Mouse (Mus musculus) CD8-positive naive resting alpha-beta T cell, adult 57 days (primary cell): ENCODE measurements around the gene Ostf1. TPM values are rescaled to one million over a fixed set of nuclear protein-coding genes. Genes with fewer than 3 reads are reported as not detected.

Source experiments
- total RNA-seq: library from RNA; stranded (reverse); gene quantifications from one replicate; pipeline ENCODE4 v1.2.4, GENCODE M21; 2023

The Ostf1 gene
- 134 TPM for total RNA-seq

DNA sequence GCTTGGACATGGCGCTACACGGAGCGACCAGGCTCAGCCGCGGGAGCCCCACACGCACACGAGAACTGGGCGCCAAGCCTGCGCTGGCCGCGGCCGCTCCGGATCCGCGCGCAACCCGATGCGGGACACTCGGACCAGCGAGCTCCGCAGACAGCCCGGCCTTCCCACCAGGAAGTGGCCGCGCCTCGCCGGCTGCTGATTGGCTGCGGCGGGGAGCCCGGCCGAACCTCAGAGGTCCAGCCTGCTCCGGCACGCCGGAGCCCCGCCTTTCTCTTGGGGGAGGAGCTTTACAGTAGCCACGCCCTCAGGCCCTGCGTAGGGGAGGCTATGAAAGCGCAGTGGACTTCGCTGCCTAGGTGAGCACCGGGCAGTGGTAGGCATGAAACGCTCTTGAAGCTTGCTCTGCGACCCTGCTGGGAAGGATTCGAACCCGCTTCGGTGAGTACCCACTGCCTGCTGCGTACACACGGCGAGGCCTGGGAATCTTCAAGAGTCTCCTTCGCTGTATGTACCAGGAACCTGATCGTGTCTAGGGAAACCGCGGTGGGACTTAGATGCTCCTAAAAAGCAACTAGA is at the start of gene Ostf1, which contains the start of gene Nmrk1:
Gene Ostf1 (minus strand): TSS at position 180 of the 576 bp plus-strand sequence.
Gene Nmrk1 (plus strand): TSS at position 307 of the 576 bp plus-strand sequence.

DNA sequence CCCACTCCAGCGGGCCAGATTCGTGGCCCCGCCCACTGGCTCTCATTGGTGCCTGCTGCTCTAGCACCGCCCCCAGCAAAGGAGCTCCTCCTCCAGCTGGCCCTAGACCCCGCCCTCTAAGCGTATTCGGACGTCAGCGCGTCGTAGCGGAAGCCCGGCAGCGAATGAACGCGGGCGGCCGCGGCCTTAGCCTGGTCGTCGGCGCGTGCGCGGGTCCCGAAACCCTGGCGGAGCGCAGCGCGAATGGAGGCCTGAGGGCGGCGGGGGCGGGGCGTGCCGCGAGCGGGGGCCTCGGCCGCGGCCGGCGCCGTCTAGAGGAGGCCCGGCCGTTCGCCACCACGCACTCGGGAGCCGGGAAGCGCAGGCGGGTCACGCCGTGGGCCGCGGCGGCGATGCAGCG is 39.0 kb upstream of the Ostf1 start, which contains the start of gene Carnmt1:
Gene Carnmt1 (plus strand): TSS at position 157 of the 400 bp plus-strand sequence.

Other genes with a start within 250 kb of the Ostf1 start
- 13.6 TPM for gene Nmrk1, start 127 bp upstream of the Ostf1 start, total RNA-seq
- gene Carnmt1, start 38.9 kb upstream of the Ostf1 start, total RNA-seq: 14.3 TPM
- 14.4 TPM for gene D030056L22Rik, start 81.4 kb upstream of the Ostf1 start, total RNA-seq
- gene Trpm6, start 118.2 kb upstream of the Ostf1 start, total RNA-seq: not detected